9 mouse cellular contexts compared by ENCODE assay signal in genomic region chr5:115210380-115210779, GRCm38 (mm10). TPM values are rescaled to one million over a fixed set of nuclear protein-coding genes. Genes with fewer than 3 reads are reported as not detected.
DNase-seq lines count a peak whose midpoint lies in the region; ATAC-seq and TF ChIP-seq lines count a peak whose summit lies in the region.
"Had no signal": no experiment of that assay in that cellular context is flagged by ENCODE, and none has a peak within 500 bp of the region (broad histone marks: within the 10 kb centered on the region; RNA-seq: fewer than 3 reads in every experiment).

No protein-coding gene starts in this region.

- peaks cover 26% of the 10 kb centered on the region for H3K27me3 ChIP-seq in liver, embryonic 11.5 days (replicated peaks; ENCODE audit: control insufficient read depth, insufficient read depth, low read length)

- no peak for ATAC-seq in cerebellum, adult (ENCODE audit: insufficient number of reproducible peaks, low FRiP score, low TSS enrichment)
- no peak for ATAC-seq in liver, embryonic 11.5 days (replicated peaks; ENCODE audit: low FRiP score)

- no peak overlapping the region for H3K9ac ChIP-seq in liver, embryonic 11.5 days (ENCODE audit: low read depth, low read length)
- H3K9ac ChIP-seq: midbrain, embryonic 12.5 days had no signal

- TF ChIP-seq POLR2A in brain, embryonic 14.5 days (IDR thresholded peaks at IDR 0.05; ENCODE audit: borderline replicate concordance, extremely low read depth, insufficient read depth, insufficient read length, poor library complexity, severe bottlenecking): no peak

- WGBS in liver, embryonic 11.5 days: 0% methylated on average over 1 of the region's 1 CpGs

- H3K4me3 ChIP-seq in liver, embryonic 11.5 days (ENCODE audit: low read depth, low read length): no peak overlapping the region
- H3K4me3 ChIP-seq: midbrain, embryonic 12.5 days had no signal

- intact Hi-C loops in left cerebral cortex, postnatal 36 days (cut with DNase I): no loop called here
- intact Hi-C loops in heart, postnatal 25 days (cut with DNase I): no loop called here

- DNase-seq in cerebellum, adult 18-20 months: peak; percentile 47 to 64
- DNase-seq in liver: peak; percentile 61
- DNase-seq in liver, embryonic 11.5 days (ENCODE audit: low spot score): no peak
- DNase-seq in brain, embryonic 14.5 days (ENCODE audit: low read depth): no peak
- peak; percentile 28 to 34 for DNase-seq in natural killer cell, adult 2 months (ENCODE audit: low spot score in 2 of 2)
- no peak for DNase-seq in left cerebral cortex, postnatal 36 days (ENCODE audit: low spot score in 2 of 2)
- no peak for DNase-seq in heart, postnatal 25 days (ENCODE audit: low spot score)

- H3K27ac ChIP-seq in liver, embryonic 11.5 days (ENCODE audit: low read depth, low read length): no peak overlapping the region
- H3K27ac ChIP-seq: midbrain, embryonic 12.5 days had no signal

- H3K4me1 ChIP-seq in liver, embryonic 11.5 days (replicated peaks; ENCODE audit: control insufficient read depth, insufficient read depth, low read length): no peaks in the 10 kb centered on the region

- peak; percentile 66 for TF ChIP-seq CTCF in brain, embryonic 14.5 days (IDR thresholded peaks at IDR 0.05; ENCODE audit: borderline replicate concordance, extremely low read depth, insufficient read depth, insufficient read length)

- no peaks in the 10 kb centered on the region for H3K9me3 ChIP-seq in liver, embryonic 11.5 days (ENCODE audit: control insufficient read depth, low read length)
- H3K9me3 ChIP-seq: midbrain, embryonic 12.5 days had no signal

- H3K36me3 ChIP-seq in liver, embryonic 11.5 days (ENCODE audit: control insufficient read depth, insufficient read depth, low read length): no peaks in the 10 kb centered on the region
- H3K36me3 ChIP-seq: midbrain, embryonic 12.5 days had no signal

- no peak overlapping the region for H3K4me2 ChIP-seq in liver, embryonic 11.5 days
- H3K4me2 ChIP-seq: midbrain, embryonic 12.5 days had no signal

RNA-seq across cellular contexts. Expression of gene Cabp1, which starts 16.2 kb away (rescaled TPM):
- polyA plus RNA-seq in liver, embryonic 11.5 days (2014; fragmentation: Nextera tagmentation; extraction: Ambion mirVana): 0.89 and 1.4 TPM in 2 replicates
- polyA plus RNA-seq in brain, embryonic 14.5 days (2012; rRNA removed): 28.6 and 32.9 TPM in 2 replicates
- total RNA-seq in left cerebral cortex, postnatal 36 days (2021): 100 to 1,000 TPM; 309 to 312 TPM
- total RNA-seq in heart, postnatal 25 days (2021): 1 to 10 TPM; 2.7 to 3.0 TPM

RNA-seq across cellular contexts. Expression of gene Pop5, which starts 25.3 kb away (rescaled TPM):
- 171 and 181 TPM in 2 replicates for polyA plus RNA-seq in liver, embryonic 11.5 days (2014; fragmentation: Nextera tagmentation; extraction: Ambion mirVana)
- polyA plus RNA-seq in brain, embryonic 14.5 days (2012; rRNA removed): 57.0 and 82.5 TPM in 2 replicates
- total RNA-seq in left cerebral cortex, postnatal 36 days (2021): 100 to 1,000 TPM; 100 to 103 TPM
- total RNA-seq in heart, postnatal 25 days (2021): 10 to 100 TPM; 31.6 to 37.8 TPM

RNA-seq across cellular contexts. Expression of gene Mlec, which starts 52.4 kb away (rescaled TPM):
- polyA plus RNA-seq in liver, embryonic 11.5 days (2014; fragmentation: Nextera tagmentation; extraction: Ambion mirVana): 56.2 and 59.5 TPM in 2 replicates
- polyA plus RNA-seq in brain, embryonic 14.5 days (2012; rRNA removed): 63.6 and 80.4 TPM in 2 replicates
- total RNA-seq in left cerebral cortex, postnatal 36 days (2021): 10 to 100 TPM; 68.2 to 91.7 TPM
- 10 to 100 TPM; 74.6 to 75.8 TPM for total RNA-seq in heart, postnatal 25 days (2021)

Comparison
In these comparisons a context has a peak if more than half of its experiments do, and no peak if none do; other contexts are left out.
1. DNase-seq: peak in cerebellum, adult 18-20 months (2 of 2), liver (single experiment) and natural killer cell, adult 2 months (2 of 2); none in liver, embryonic 11.5 days (single experiment), brain, embryonic 14.5 days (single experiment), left cerebral cortex, postnatal 36 days (0 of 2) and heart, postnatal 25 days (single experiment).
2. RNA of gene Cabp1, which starts 16.2 kb away (total RNA-seq): 309 to 312 TPM in left cerebral cortex, postnatal 36 days; 2.7 to 3.0 TPM in heart, postnatal 25 days; every median in the first group is over 10 times any median in the second.